Mouse (Mus musculus) CH12.LX (cell line): Measurements from ENCODE around the gene Plk3. TPM values are rescaled to one million over a fixed set of nuclear protein-coding genes. Genes with fewer than 3 reads are reported as not detected.

ENCODE experiments used
- DNase-seq: peaks from one replicate; pipeline ENCODE4 v3.0.0-alpha.2; 2013; ENCODE audit errors: extremely low read depth
- H3K27ac ChIP-seq: 2 replicates; pipeline ENCODE4 v1.5.1; 2012; ENCODE audit warnings: low read depth, mild to moderate bottlenecking, control low read depth, moderate library complexity; ENCODE audit not compliant: insufficient read depth
- H3K27me3 ChIP-seq: replicated peaks from 2 replicates; pipeline ENCODE3; 2012; ENCODE audit warnings: inconsistent platforms
- H3K36me3 ChIP-seq, 2 experiments: replicated peaks in 1 of 2; 2 replicates each; pipeline versions ENCODE3 to v1.6.1; 2012; ENCODE audit warnings: inconsistent platforms in 1 of 2, low read length in 1 of 2, mild to moderate bottlenecking in 1 of 2, mixed read lengths in 1 of 2, moderate library complexity in 1 of 2; ENCODE audit not compliant: control insufficient read depth in 1 of 2, insufficient read depth in 1 of 2
- H3K4me1 ChIP-seq, 2 experiments: 2 replicates each; pipeline ENCODE4 v1.6.1; 2012; ENCODE audit warnings: inconsistent platforms in 1 of 2, moderate library complexity in 1 of 2; ENCODE audit not compliant: insufficient read depth in 2 of 2, control insufficient read depth in 1 of 2
- H3K4me2 ChIP-seq: 2 replicates; pipeline ENCODE4 v1.6.1; 2012; ENCODE audit warnings: low read depth, mild to moderate bottlenecking, control low read depth; ENCODE audit not compliant: poor library complexity, insufficient read depth, severe bottlenecking
- H3K4me3 ChIP-seq, 3 experiments: fragments of 150-350 bp in 1 of 3; sonication (generic) in 1 of 3; replicated peaks in 1 of 3; 2 replicates each; pipeline versions ENCODE3 to v1.5.1; 2011 to 2012; ENCODE audit warnings: low read depth in 2 of 3, low read length in 2 of 3, mild to moderate bottlenecking in 2 of 3, moderate library complexity in 2 of 3, control low read depth in 1 of 3, improper control_type of control experiment in 1 of 3, inconsistent platforms in 1 of 3, mixed read lengths in 1 of 3; ENCODE audit not compliant: poor library complexity in 1 of 3
- H3K79me2 ChIP-seq: replicated peaks from 2 replicates; pipeline ENCODE4 v1.6.1; 2012; ENCODE audit warnings: mild to moderate bottlenecking, moderate library complexity; ENCODE audit not compliant: control insufficient read depth, poor library complexity, insufficient read depth, severe bottlenecking; ENCODE audit errors: extremely low read depth
- H3K9ac ChIP-seq: 2 replicates; pipeline ENCODE4 v1.6.1; 2012; ENCODE audit warnings: low read depth, mild to moderate bottlenecking, control low read depth, moderate library complexity; ENCODE audit not compliant: insufficient read depth
- H3K9me3 ChIP-seq: replicated peaks from 2 replicates; pipeline ENCODE3; 2012; ENCODE audit warnings: low read length, inconsistent platforms, mixed read lengths
- CHD1 ChIP-seq: IDR thresholded peaks from 2 replicates; pipeline ENCODE4 v1.6.1; 2012; ENCODE audit warnings: low read depth, low read length, improper control_type of control experiment, inconsistent platforms
- CHD2 ChIP-seq: IDR thresholded peaks from 2 replicates; pipeline ENCODE4 v1.6.1; 2011; ENCODE audit warnings: low read length, improper control_type of control experiment
- ELF1 ChIP-seq: IDR thresholded peaks from 2 replicates; pipeline ENCODE4 v1.6.1; 2014; ENCODE audit warnings: low read depth, mild to moderate bottlenecking, inconsistent platforms, low read length, improper control_type of control experiment
- ETS1 ChIP-seq: conservative IDR thresholded peaks from 2 replicates; pipeline ENCODE4 v1.6.1; 2012; ENCODE audit warnings: low read depth, mild to moderate bottlenecking, inconsistent platforms, low read length, improper control_type of control experiment, moderate library complexity
- JUN ChIP-seq: IDR thresholded peaks from 2 replicates; pipeline ENCODE4 v1.6.1; 2011; ENCODE audit warnings: low read depth, mild to moderate bottlenecking, low read length, improper control_type of control experiment, moderate library complexity; ENCODE audit not compliant: insufficient read depth
- JUND ChIP-seq: conservative IDR thresholded peaks from 2 replicates; pipeline ENCODE4 v1.6.1; 2011; ENCODE audit warnings: low read depth, low read length, improper control_type of control experiment
- KAT2A ChIP-seq: IDR thresholded peaks from 2 replicates; pipeline ENCODE4 v1.6.1; 2012; ENCODE audit warnings: low read length, improper control_type of control experiment, inconsistent platforms; ENCODE audit not compliant: insufficient replicate concordance
- MAX ChIP-seq: IDR thresholded peaks from 2 replicates; pipeline ENCODE4 v1.6.1; 2011; ENCODE audit warnings: low read length, improper control_type of control experiment
- MEF2A ChIP-seq: IDR thresholded peaks from 2 replicates; pipeline ENCODE4 v1.6.1; 2014; ENCODE audit warnings: low read depth, mild to moderate bottlenecking, inconsistent platforms, low read length, improper control_type of control experiment, borderline replicate concordance
- MXI1 ChIP-seq: IDR thresholded peaks from 2 replicates; pipeline ENCODE4 v1.6.1; 2011; ENCODE audit warnings: mild to moderate bottlenecking, low read depth, low read length, improper control_type of control experiment
- PAX5 ChIP-seq: IDR thresholded peaks from 2 replicates; pipeline ENCODE4 v1.6.1; 2012; ENCODE audit warnings: low read length, inconsistent platforms, mixed read lengths
- POLR2A ChIP-seq: IDR thresholded peaks from 2 replicates; pipeline ENCODE4 v1.6.1; 2011; ENCODE audit warnings: low read depth, mild to moderate bottlenecking, improper control_type of control experiment, low read length
- POLR2AphosphoS2 ChIP-seq: IDR thresholded peaks from 2 replicates; pipeline ENCODE4 v1.6.1; 2011; ENCODE audit warnings: low read depth, low read length, improper control_type of control experiment
- RAD21 ChIP-seq: IDR thresholded peaks from 2 replicates; pipeline ENCODE4 v1.6.1; 2011; ENCODE audit warnings: low read depth, mild to moderate bottlenecking, low read length, improper control_type of control experiment, moderate library complexity
- TCF12 ChIP-seq: IDR thresholded peaks from 2 replicates; pipeline ENCODE4 v1.6.1; 2014; ENCODE audit warnings: low read depth, mild to moderate bottlenecking, inconsistent platforms, low read length, improper control_type of control experiment
- UBTF ChIP-seq: IDR thresholded peaks from 2 replicates; pipeline ENCODE4 v1.6.1; 2012; ENCODE audit warnings: low read depth, mild to moderate bottlenecking, inconsistent platforms, low read length, improper control_type of control experiment, moderate library complexity
- USF1 ChIP-seq: IDR thresholded peaks from 2 replicates; pipeline ENCODE4 v1.6.1; 2014; ENCODE audit warnings: low read depth, mild to moderate bottlenecking, inconsistent platforms, low read length, improper control_type of control experiment
- ZC3H11A ChIP-seq: IDR thresholded peaks from 2 replicates; pipeline ENCODE4 v1.6.1; 2012; ENCODE audit warnings: low read depth, mild to moderate bottlenecking, inconsistent platforms, low read length, improper control_type of control experiment
- ZMIZ1 ChIP-seq: IDR thresholded peaks from 2 replicates; pipeline ENCODE4 v1.6.1; 2012; ENCODE audit warnings: low read depth, mild to moderate bottlenecking, inconsistent platforms, low read length, improper control_type of control experiment
- ZNF384 ChIP-seq: IDR thresholded peaks from 2 replicates; pipeline ENCODE4 v1.6.1; 2012; ENCODE audit warnings: low read depth, low read length, improper control_type of control experiment, inconsistent platforms
- dilution Hi-C: fragments of 300-500 bp; cut with MboI; formaldehyde crosslinking; loops from 2 replicates; pipeline ENCODE4 v1.14.3; 2020; ENCODE audit warnings: low sequenced_read_pairs; ENCODE audit not compliant: extremely low pct_unique_long_range_greater_than_20kb, extremely low pct_ligation_motif_present
- in situ Hi-C: fragments of 300-500 bp; cut with MboI; formaldehyde crosslinking; loops from 3 replicates; pipeline ENCODE4 v1.14.3; 2019; ENCODE audit warnings: low sequenced_read_pairs, low pct_ligation_motif_present, low pct_unique_long_range_greater_than_20kb, mixed read lengths
- polyA plus RNA-seq: library from polyadenylated mRNA; unstranded; fragments of >175 nt; gene quantifications from 2 replicates; pipeline ENCODE4 v1.2.1, GENCODE M21; 2012; ENCODE audit warnings: low read depth; ENCODE audit not compliant: insufficient read length
- total RNA-seq, 2 experiments: library from RNA; depleted of rRNA; stranded (reverse); fragments of 300-350 nt in 1 of 2; fragments of >200 nt in 1 of 2; gene quantifications; 2 replicates each; pipeline ENCODE4 v1.2.3; 2012 to 2014

The Plk3 gene
- total and polyA plus RNA-seq, 3 experiments = 8.8 to 18.5 (median 12.0) TPM

DNA sequence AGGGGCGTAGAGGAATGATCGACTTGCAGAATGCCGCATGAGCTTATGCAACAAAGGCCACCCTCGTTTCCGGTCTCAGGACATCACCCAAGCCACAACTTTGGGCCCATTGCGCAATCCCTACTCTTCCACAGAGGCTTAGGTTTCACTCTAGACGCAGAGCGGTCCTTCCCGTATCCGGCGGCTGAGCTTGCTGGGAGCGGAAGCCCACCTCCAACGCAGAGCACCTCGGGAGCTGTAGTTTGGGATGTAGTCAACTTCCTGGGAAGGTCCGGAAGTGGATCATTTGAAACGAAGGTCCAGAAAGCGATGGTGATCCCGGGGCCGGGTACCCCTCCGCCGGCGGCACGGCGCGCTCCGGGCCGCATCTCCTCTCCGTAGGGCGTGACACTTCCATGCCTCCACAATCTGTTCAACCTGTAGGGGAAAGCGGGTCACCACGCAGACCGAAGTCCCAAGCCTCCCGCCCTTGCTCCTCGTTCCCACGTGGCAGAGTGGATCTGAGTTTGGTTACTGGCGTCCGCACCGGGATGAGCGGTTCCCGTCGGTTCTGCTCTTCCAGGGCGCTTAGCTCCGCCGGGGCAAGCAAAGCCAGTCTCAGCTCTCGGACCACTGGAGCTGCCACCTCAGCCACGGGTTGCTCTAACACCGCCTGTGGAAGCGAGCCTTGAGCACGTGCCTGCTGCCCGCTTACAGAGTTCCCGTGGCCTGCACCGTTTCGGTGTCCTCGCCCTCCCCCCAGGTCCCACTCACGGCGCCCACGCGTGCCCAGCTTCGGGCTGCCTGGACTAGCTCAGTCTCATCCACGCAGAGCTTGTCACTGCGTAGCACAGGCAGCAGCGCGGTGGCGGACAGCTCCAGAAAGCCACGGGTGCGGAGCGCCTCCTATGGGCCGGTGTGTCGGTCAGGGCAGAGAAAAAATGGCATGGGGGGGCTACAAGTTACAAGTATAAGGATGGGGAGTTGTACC, 13.0 kb downstream of the Plk3 start (continued):
- TF ChIP-seq ELF1 = peak; percentile 99

DNA sequence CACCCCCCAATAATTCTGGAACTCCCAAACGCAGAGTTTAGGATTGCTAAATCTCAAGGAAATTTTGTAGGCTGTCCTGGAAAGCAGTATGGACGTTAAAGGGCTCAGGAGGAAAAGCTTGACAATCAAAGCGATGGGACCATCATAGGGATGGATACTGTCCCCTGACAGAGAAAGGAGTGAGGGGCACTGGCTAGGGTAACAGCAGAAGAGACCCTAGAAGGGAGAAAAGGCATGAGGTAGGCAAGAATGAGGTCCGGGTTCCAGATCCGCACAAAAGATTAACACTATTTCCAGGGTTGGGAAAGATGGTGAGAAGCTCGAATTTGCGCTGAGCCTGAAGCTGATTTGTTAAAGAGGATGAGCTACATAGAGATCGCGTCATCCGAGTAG, 13.7 kb downstream of the Plk3 start:
- TF ChIP-seq ELF1 (no peak), ZC3H11A (no peak), ZNF384 (no peak), MXI1 (no peak), UBTF (no peak), ETS1 (no peak), RAD21 (no peak), MAX (no peak), CHD1 (no peak), JUND (no peak), CHD2 (no peak)
- dilution Hi-C loops = no loop called here
- peak overlapping the region; percentile 96 for H3K9ac ChIP-seq

GRCm38 (mm10) chr4:117119636-117120035, 14.1 kb downstream of the Plk3 start:
- no peak for DNase-seq

More for the DNA sequence above, 13.7 kb downstream of the Plk3 start:
- Histone ChIP-seq H3K9me3 (no peaks in the 10 kb centered on the region), H3K4me2 (peak overlapping the region; percentile 92), H3K36me3 (peaks cover 5 to 27% of the 10 kb centered on the region in 2 experiments), H3K27ac (peak overlapping the region; percentile 89), H3K4me1 (peaks cover 5 to 45% of the 10 kb centered on the region in 2 experiments; a peak in 3 of 4 replicates), H3K79me2 (peaks cover 8% of the 10 kb centered on the region; the same call in 1 of the 2 replicates), H3K4me3 (peak overlapping the region; percentile 69 to 87 (median 85)), H3K27me3 (no peaks in the 10 kb centered on the region)
- no peak for DNase-seq
- in situ Hi-C loops = no loop called here

More at GRCm38 (mm10) chr4:117119636-117120035, 14.1 kb downstream of the Plk3 start:
- peak overlapping the region; percentile 89; the same call in 1 of the 2 replicates for H3K27ac ChIP-seq
- no peaks in the 10 kb centered on the region for H3K9me3 ChIP-seq
- H3K9ac ChIP-seq = peak overlapping the region; percentile 96
- peaks cover 5 to 41% of the 10 kb centered on the region in 2 experiments; a peak in 3 of 4 replicates for H3K4me1 ChIP-seq
- peak overlapping the region; percentile 92 for H3K4me2 ChIP-seq
- TF ChIP-seq ZMIZ1 (no peak), JUN (no peak), USF1 (no peak), TCF12 (no peak), POLR2A (no peak), POLR2AphosphoS2 (no peak), MEF2A (no peak), PAX5 (no peak), ETS1 (no peak), ELF1 (no peak), KAT2A (no peak)
- TF ChIP-seq, all 38 proteins: peak for 0
- Histone ChIP-seq H3K36me3 (peaks cover 5 to 30% of the 10 kb centered on the region in 2 experiments), H3K79me2 (peaks cover 8% of the 10 kb centered on the region; the same call in 1 of the 2 replicates), H3K27me3 (no peaks in the 10 kb centered on the region), H3K4me3 (peak overlapping the region; percentile 69 to 87 (median 85))
- dilution Hi-C loops = no loop called here
- in situ Hi-C loops = no loop called here
